Comparison of ENCODE assay signal across 24 mouse cellular contexts in genomic region chr19:53843972-53844371, GRCm38 (mm10). TPM values are rescaled to one million over a fixed set of nuclear protein-coding genes. Genes with fewer than 3 reads are reported as not detected.
DNase-seq lines count a peak whose midpoint lies in the region; ATAC-seq and TF ChIP-seq lines count a peak whose summit lies in the region.
"Had no signal": no experiment of that assay in that cellular context is flagged by ENCODE, and none has a peak within 500 bp of the region (broad histone marks: within the 10 kb centered on the region; RNA-seq: fewer than 3 reads in every experiment).

No protein-coding gene starts in this region.

- peak; percentile 45; the same call in 1 of the 2 replicates for ATAC-seq in heart, embryonic 16.5 days (replicated peaks; ENCODE audit: extremely low read depth, insufficient read depth, low FRiP score)
- no peak for ATAC-seq in heart, embryonic 12.5 days (ENCODE audit: insufficient number of reproducible peaks, low FRiP score)
- peak; percentile 53; the same call in 1 of the 2 replicates for ATAC-seq in lung, embryonic 16.5 days (ENCODE audit: low read depth)
- peak; percentile 81 for ATAC-seq in stomach, postnatal 0 days (ENCODE audit: low FRiP score, low TSS enrichment)
- no peak for ATAC-seq in inflammation-experienced regulatory T-cells, adult 6 months
- ATAC-seq: CD4-positive, CD25-positive, alpha-beta regulatory T cell, adult 4 months; forebrain, embryonic 14.5 days; forebrain, postnatal 0 days; hindbrain, postnatal 0 days; intestine, postnatal 0 days had no signal

- H3K9ac ChIP-seq in heart, embryonic 16.5 days (ENCODE audit: low read length) = no peak overlapping the region
- no peak overlapping the region for H3K9ac ChIP-seq in heart, embryonic 12.5 days
- no peak overlapping the region for H3K9ac ChIP-seq in lung, embryonic 16.5 days (ENCODE audit: low read length)
- no peak overlapping the region for H3K9ac ChIP-seq in stomach, postnatal 0 days (ENCODE audit: low read length)
- H3K9ac ChIP-seq: embryonic facial prominence, embryonic 12.5 days; embryonic facial prominence, embryonic 15.5 days; forebrain, postnatal 0 days; hindbrain, embryonic 13.5 days had no signal

- no peak for TF ChIP-seq CTCF in lung, adult 2 months (IDR thresholded peaks at IDR 0.05; ENCODE audit: insufficient read depth, low read length)
- TF ChIP-seq CTCF in stomach, postnatal 0 days (IDR thresholded peaks at IDR 0.05; ENCODE audit: low read depth) = no peak

- peaks cover 4% of the 10 kb centered on the region; the same call in 1 of the 2 replicates for H3K4me1 ChIP-seq in heart, embryonic 16.5 days (ENCODE audit: control insufficient read depth, insufficient read depth, low read length)
- H3K4me1 ChIP-seq in heart, embryonic 12.5 days (replicated peaks) = peaks cover 30% of the 10 kb centered on the region
- H3K4me1 ChIP-seq in lung, embryonic 16.5 days (replicated peaks; ENCODE audit: control insufficient read depth, insufficient read depth, low read length) = no peaks in the 10 kb centered on the region
- no peaks in the 10 kb centered on the region for H3K4me1 ChIP-seq in lung, adult 2 months (ENCODE audit: control insufficient read depth, insufficient read depth, low read length)
- peaks cover 3% of the 10 kb centered on the region; the same call in 1 of the 2 replicates for H3K4me1 ChIP-seq in stomach, postnatal 0 days (replicated peaks; ENCODE audit: control insufficient read depth, insufficient read depth)
- H3K4me1 ChIP-seq: hindbrain, embryonic 13.5 days had no signal

- no peak overlapping the region for H3K4me3 ChIP-seq in heart, embryonic 16.5 days (ENCODE audit: low read length)
- H3K4me3 ChIP-seq in heart, embryonic 12.5 days = no peak overlapping the region
- no peak overlapping the region for H3K4me3 ChIP-seq in lung, embryonic 16.5 days (ENCODE audit: low read length)
- H3K4me3 ChIP-seq in lung, adult 2 months (replicated peaks; ENCODE audit: extremely low read depth, low read depth, low read length) = no peak overlapping the region
- no peak overlapping the region for H3K4me3 ChIP-seq in stomach, postnatal 0 days (ENCODE audit: low read depth, low read length)
- H3K4me3 ChIP-seq: embryonic facial prominence, embryonic 12.5 days; embryonic facial prominence, embryonic 15.5 days; gastrocnemius, adult 2 months; hindbrain, embryonic 10.5 days; hindbrain, embryonic 13.5 days had no signal

- WGBS in heart, embryonic 16.5 days = 47% methylated on average over 8 of the region's 8 CpGs
- 65% methylated on average over 8 of the region's 8 CpGs for WGBS in heart, embryonic 12.5 days
- 63% methylated on average over 8 of the region's 8 CpGs for WGBS in lung, embryonic 16.5 days
- 73% methylated on average over 8 of the region's 8 CpGs for WGBS in lung, adult 2 months
- WGBS in stomach, postnatal 0 days = 49% methylated on average over 8 of the region's 8 CpGs

- peaks cover 46% of the 10 kb centered on the region for H3K36me3 ChIP-seq in heart, embryonic 16.5 days (ENCODE audit: control insufficient read depth, insufficient read depth)
- peaks cover 81% of the 10 kb centered on the region for H3K36me3 ChIP-seq in heart, embryonic 12.5 days
- no peaks in the 10 kb centered on the region for H3K36me3 ChIP-seq in lung, embryonic 16.5 days (ENCODE audit: control insufficient read depth, insufficient read depth, low read length)
- no peaks in the 10 kb centered on the region for H3K36me3 ChIP-seq in stomach, postnatal 0 days (ENCODE audit: control insufficient read depth, insufficient read depth, low read length)
- H3K36me3 ChIP-seq: embryonic facial prominence, embryonic 12.5 days; embryonic facial prominence, embryonic 15.5 days; hindbrain, embryonic 10.5 days; hindbrain, embryonic 13.5 days had no signal

- no peak for TF ChIP-seq EP300 in stomach, postnatal 0 days (optimal IDR thresholded peaks at IDR 0.05)

- H3K27ac ChIP-seq in heart, embryonic 16.5 days (ENCODE audit: low read length) = peak overlapping the region; percentile 38; the same call in 1 of the 2 replicates
- no peak overlapping the region for H3K27ac ChIP-seq in heart, embryonic 12.5 days (ENCODE audit: poor library complexity, severe bottlenecking)
- H3K27ac ChIP-seq in lung, embryonic 16.5 days (ENCODE audit: low read length) = no peak overlapping the region
- H3K27ac ChIP-seq in stomach, postnatal 0 days (replicated peaks) = peak overlapping the region; percentile 69
- H3K27ac ChIP-seq: embryonic facial prominence, embryonic 12.5 days; gastrocnemius, adult 2 months; hindbrain, embryonic 10.5 days; hindbrain, embryonic 13.5 days; hindbrain, postnatal 0 days had no signal

- DNase-seq in lung, adult 2 months = no peak
- DNase-seq in stomach, postnatal 0 days (ENCODE audit: low spot score) = peak; percentile 82
- DNase-seq: adrenal gland, adult 2 months; adrenal gland, postnatal 14 days; cerebellum, adult 11 months; cerebellum, adult 2 months; cerebellum, adult 9-11 months; cerebellum, postnatal 25 days; forebrain, postnatal 0 days; gastrocnemius, adult 2 months; gastrocnemius, postnatal 14 days; heart, postnatal 10 days had no signal

- TF ChIP-seq POLR2A in lung, adult 2 months (IDR thresholded peaks at IDR 0.05; ENCODE audit: borderline replicate concordance, extremely low read depth, low read depth, low read length) = no peak

- H3K27me3 ChIP-seq in heart, embryonic 16.5 days (ENCODE audit: control insufficient read depth, insufficient read depth, low read length) = no peaks in the 10 kb centered on the region
- no peaks in the 10 kb centered on the region for H3K27me3 ChIP-seq in heart, embryonic 12.5 days (replicated peaks)
- H3K27me3 ChIP-seq in lung, embryonic 16.5 days (ENCODE audit: control insufficient read depth, insufficient read depth, low read depth, low read length) = no peaks in the 10 kb centered on the region
- H3K27me3 ChIP-seq in stomach, postnatal 0 days (ENCODE audit: control insufficient read depth, insufficient read depth, low read length) = no peaks in the 10 kb centered on the region
- H3K27me3 ChIP-seq: embryonic facial prominence, embryonic 12.5 days; embryonic facial prominence, embryonic 15.5 days had no signal

- H3K4me2 ChIP-seq in heart, embryonic 16.5 days (ENCODE audit: low read depth, low read length) = no peak overlapping the region
- H3K4me2 ChIP-seq in heart, embryonic 12.5 days = no peak overlapping the region
- H3K4me2 ChIP-seq in lung, embryonic 16.5 days (ENCODE audit: low read depth, low read length) = no peak overlapping the region
- no peak overlapping the region for H3K4me2 ChIP-seq in stomach, postnatal 0 days (replicated peaks; ENCODE audit: low read depth)
- H3K4me2 ChIP-seq: embryonic facial prominence, embryonic 12.5 days; embryonic facial prominence, embryonic 15.5 days; hindbrain, embryonic 13.5 days had no signal

- H3K9me3 ChIP-seq in heart, embryonic 16.5 days (replicated peaks; ENCODE audit: control insufficient read depth, low read length) = no peaks in the 10 kb centered on the region
- H3K9me3 ChIP-seq in heart, embryonic 12.5 days (replicated peaks) = no peaks in the 10 kb centered on the region
- H3K9me3 ChIP-seq in lung, embryonic 16.5 days (ENCODE audit: control insufficient read depth, low read length) = no peaks in the 10 kb centered on the region
- no peaks in the 10 kb centered on the region for H3K9me3 ChIP-seq in stomach, postnatal 0 days (ENCODE audit: control insufficient read depth, low read length)
- H3K9me3 ChIP-seq: embryonic facial prominence, embryonic 12.5 days; embryonic facial prominence, embryonic 15.5 days; hindbrain, embryonic 10.5 days; hindbrain, embryonic 13.5 days had no signal

RNA-seq across cellular contexts. Expression of gene Pdcd4, which starts 48.1 kb away (rescaled TPM):
- polyA plus RNA-seq in heart, embryonic 16.5 days (2015; fragmentation: Nextera tagmentation; extraction: Ambion mirVana) = 32.0 and 37.9 TPM in 2 replicates
- polyA plus RNA-seq in heart, embryonic 12.5 days (2016; fragmentation: Nextera tagmentation; extraction: Ambion mirVana) = 41.6 and 43.4 TPM in 2 replicates
- 99.3 and 112 TPM in 2 replicates for polyA plus RNA-seq in lung, embryonic 16.5 days (2015; fragmentation: Nextera tagmentation; extraction: Ambion mirVana)
- polyA plus RNA-seq in lung, adult 2 months (2012; rRNA removed) = 4.1 and 8.0 TPM in 2 replicates
- 204 and 217 TPM in 2 replicates for polyA plus RNA-seq in stomach, postnatal 0 days (2015; fragmentation: Nextera tagmentation; extraction: Ambion mirVana)
- 100 to 1,000 TPM; 405 to 678 (median 450) TPM for polyA plus RNA-seq in inflammation-experienced regulatory T-cells, adult 6 months (2017; shearing (Covaris generic))

Comparison
In these comparisons a context has a peak if more than half of its experiments do, and no peak if none do; other contexts are left out.
1. ATAC-seq: peak in heart, embryonic 16.5 days (single experiment), lung, embryonic 16.5 days (single experiment) and stomach, postnatal 0 days (single experiment); none in heart, embryonic 12.5 days (single experiment) and inflammation-experienced regulatory T-cells, adult 6 months (single experiment).
2. H3K27ac ChIP-seq: peak in heart, embryonic 16.5 days (single experiment) and stomach, postnatal 0 days (single experiment); none in heart, embryonic 12.5 days (single experiment) and lung, embryonic 16.5 days (single experiment).